Mouse (Mus musculus): Measurements from ENCODE around the gene Ikzf2. TPM values are rescaled to one million over a fixed set of nuclear protein-coding genes. Genes with fewer than 3 reads are reported as not detected.

Gene Ikzf2
- polyA plus RNA-seq, 1 experiment from 2014 or later = 1.7 TPM

- DNase-seq (ENCODE audit: low spot score) (no peak), ATAC-seq (no peak)
- Histone ChIP-seq H3K27me3 (replicated peaks; ENCODE audit: control insufficient read depth, insufficient read depth, low read length) (no peaks in the 10 kb centered on the region), H3K9me3 (replicated peaks; ENCODE audit: control insufficient read depth, low read length) (no peaks in the 10 kb centered on the region), H3K4me1 (ENCODE audit: control insufficient read depth, insufficient read depth, low read length) (no peaks in the 10 kb centered on the region), H3K4me2 (ENCODE audit: low read length) (no peak overlapping the region), H3K27ac (ENCODE audit: low read depth, low read length) (no peak overlapping the region), H3K36me3 (ENCODE audit: control insufficient read depth, insufficient read depth, low read length) (no peaks in the 10 kb centered on the region), H3K9ac (ENCODE audit: low read length) (no peak overlapping the region), H3K4me3 (ENCODE audit: low read depth, low read length) (no peak overlapping the region)
- WGBS = 88% methylated on average over 12 of the region's 12 CpGs
Measured at GRCm38 (mm10) chr1:69599074-69599772, 87.8 kb downstream of the Ikzf2 start.

- H3K4me3 ChIP-seq (ENCODE audit: low read depth, low read length) = no peak overlapping the region
- no peak overlapping the region for H3K4me2 ChIP-seq (ENCODE audit: low read length)
- H3K9ac ChIP-seq (ENCODE audit: low read length) = no peak overlapping the region
- no peaks in the 10 kb centered on the region for H3K9me3 ChIP-seq (replicated peaks; ENCODE audit: control insufficient read depth, low read length)
- H3K4me1 ChIP-seq (ENCODE audit: control insufficient read depth, insufficient read depth, low read length) = peaks cover 5% of the 10 kb centered on the region; the same call in 1 of the 2 replicates
- H3K36me3 ChIP-seq (ENCODE audit: control insufficient read depth, insufficient read depth, low read length) = no peaks in the 10 kb centered on the region
- H3K27me3 ChIP-seq (replicated peaks; ENCODE audit: control insufficient read depth, insufficient read depth, low read length) = no peaks in the 10 kb centered on the region
- no peak overlapping the region for H3K27ac ChIP-seq (ENCODE audit: low read depth, low read length)
- DNase-seq (ENCODE audit: low spot score) (peak; percentile 20), ATAC-seq (no peak)
- 46% methylated on average over 6 of the region's 6 CpGs for WGBS
Measured at GRCm38 (mm10) chr1:69591889-69592288, 95.2 kb downstream of the Ikzf2 start.

GRCm38 (mm10) chr1:69591328-69591801 lies 95.7 kb downstream of the Ikzf2 start:
- DNase-seq (ENCODE audit: low spot score) = peak; percentile 49
- Histone ChIP-seq H3K4me3 (ENCODE audit: low read depth, low read length) (no peak overlapping the region), H3K4me1 (ENCODE audit: control insufficient read depth, insufficient read depth, low read length) (peaks cover 5% of the 10 kb centered on the region; the same call in 1 of the 2 replicates), H3K36me3 (ENCODE audit: control insufficient read depth, insufficient read depth, low read length) (no peaks in the 10 kb centered on the region), H3K27me3 (replicated peaks; ENCODE audit: control insufficient read depth, insufficient read depth, low read length) (no peaks in the 10 kb centered on the region), H3K9ac (ENCODE audit: low read length) (no peak overlapping the region), H3K27ac (ENCODE audit: low read depth, low read length) (no peak overlapping the region), H3K4me2 (ENCODE audit: low read length) (no peak overlapping the region), H3K9me3 (replicated peaks; ENCODE audit: control insufficient read depth, low read length) (no peaks in the 10 kb centered on the region)
- 41% methylated on average over 7 of the region's 7 CpGs for WGBS
- ATAC-seq = peak; percentile 48; the same call in 1 of the 2 replicates

- ATAC-seq (no peak), DNase-seq (ENCODE audit: low spot score) (no peak)
- Histone ChIP-seq H3K9me3 (replicated peaks; ENCODE audit: control insufficient read depth, low read length) (no peaks in the 10 kb centered on the region), H3K27ac (ENCODE audit: low read depth, low read length) (no peak overlapping the region), H3K4me3 (ENCODE audit: low read depth, low read length) (no peak overlapping the region), H3K9ac (ENCODE audit: low read length) (no peak overlapping the region), H3K4me2 (ENCODE audit: low read length) (no peak overlapping the region), H3K36me3 (ENCODE audit: control insufficient read depth, insufficient read depth, low read length) (no peaks in the 10 kb centered on the region), H3K27me3 (replicated peaks; ENCODE audit: control insufficient read depth, insufficient read depth, low read length) (no peaks in the 10 kb centered on the region), H3K4me1 (ENCODE audit: control insufficient read depth, insufficient read depth, low read length) (no peaks in the 10 kb centered on the region)
- WGBS = 76% methylated on average over 2 of the region's 2 CpGs
Measured at GRCm38 (mm10) chr1:69585546-69585945, 101.5 kb downstream of the Ikzf2 start.

GRCm38 (mm10) chr1:69583932-69584659 lies 102.9 kb downstream of the Ikzf2 start:
- Histone ChIP-seq H3K4me1 (ENCODE audit: control insufficient read depth, insufficient read depth, low read length) (no peaks in the 10 kb centered on the region), H3K4me2 (ENCODE audit: low read length) (no peak overlapping the region), H3K27me3 (replicated peaks; ENCODE audit: control insufficient read depth, insufficient read depth, low read length) (no peaks in the 10 kb centered on the region), H3K9ac (ENCODE audit: low read length) (no peak overlapping the region), H3K27ac (ENCODE audit: low read depth, low read length) (no peak overlapping the region), H3K36me3 (ENCODE audit: control insufficient read depth, insufficient read depth, low read length) (no peaks in the 10 kb centered on the region), H3K4me3 (ENCODE audit: low read depth, low read length) (no peak overlapping the region), H3K9me3 (replicated peaks; ENCODE audit: control insufficient read depth, low read length) (no peaks in the 10 kb centered on the region)
- DNase-seq (ENCODE audit: low spot score) (no peak), ATAC-seq (no peak)
- 92% methylated on average over 5 of the region's 5 CpGs for WGBS

- ATAC-seq (no peak), DNase-seq (ENCODE audit: low spot score) (no peak)
- H3K36me3 ChIP-seq (ENCODE audit: control insufficient read depth, insufficient read depth, low read length) = no peaks in the 10 kb centered on the region
- no peak overlapping the region for H3K4me3 ChIP-seq (ENCODE audit: low read depth, low read length)
- H3K9me3 ChIP-seq (replicated peaks; ENCODE audit: control insufficient read depth, low read length) = no peaks in the 10 kb centered on the region
- no peak overlapping the region for H3K9ac ChIP-seq (ENCODE audit: low read length)
- no peaks in the 10 kb centered on the region for H3K4me1 ChIP-seq (ENCODE audit: control insufficient read depth, insufficient read depth, low read length)
- 94% methylated on average over 4 of the region's 4 CpGs for WGBS
- H3K27ac ChIP-seq (ENCODE audit: low read depth, low read length) = no peak overlapping the region
- no peaks in the 10 kb centered on the region for H3K27me3 ChIP-seq (replicated peaks; ENCODE audit: control insufficient read depth, insufficient read depth, low read length)
- no peak overlapping the region for H3K4me2 ChIP-seq (ENCODE audit: low read length)
Measured at GRCm38 (mm10) chr1:69578917-69579316, 108.1 kb downstream of the Ikzf2 start.

- Histone ChIP-seq H3K9me3 (replicated peaks; ENCODE audit: control insufficient read depth, low read length) (no peaks in the 10 kb centered on the region), H3K27ac (ENCODE audit: low read depth, low read length) (no peak overlapping the region), H3K4me2 (ENCODE audit: low read length) (no peak overlapping the region), H3K36me3 (ENCODE audit: control insufficient read depth, insufficient read depth, low read length) (no peaks in the 10 kb centered on the region), H3K9ac (ENCODE audit: low read length) (no peak overlapping the region), H3K27me3 (replicated peaks; ENCODE audit: control insufficient read depth, insufficient read depth, low read length) (no peaks in the 10 kb centered on the region), H3K4me3 (ENCODE audit: low read depth, low read length) (no peak overlapping the region), H3K4me1 (ENCODE audit: control insufficient read depth, insufficient read depth, low read length) (no peaks in the 10 kb centered on the region)
- ATAC-seq = no peak
- no peak for DNase-seq (ENCODE audit: low spot score)
- 90% methylated on average over 5 of the region's 5 CpGs for WGBS
Measured at GRCm38 (mm10) chr1:69559443-69560090, 127.5 kb downstream of the Ikzf2 start.

- H3K9ac ChIP-seq (ENCODE audit: low read length) = no peak overlapping the region
- DNase-seq (ENCODE audit: low spot score) (no peak), ATAC-seq (no peak)
- no peaks in the 10 kb centered on the region for H3K36me3 ChIP-seq (ENCODE audit: control insufficient read depth, insufficient read depth, low read length)
- H3K4me3 ChIP-seq (ENCODE audit: low read depth, low read length) = no peak overlapping the region
- H3K4me2 ChIP-seq (ENCODE audit: low read length) = no peak overlapping the region
- no peak overlapping the region for H3K27ac ChIP-seq (ENCODE audit: low read depth, low read length)
- H3K9me3 ChIP-seq (replicated peaks; ENCODE audit: control insufficient read depth, low read length) = no peaks in the 10 kb centered on the region
- 89% methylated on average over 5 of the region's 5 CpGs for WGBS
- no peaks in the 10 kb centered on the region for H3K4me1 ChIP-seq (ENCODE audit: control insufficient read depth, insufficient read depth, low read length)
- H3K27me3 ChIP-seq (replicated peaks; ENCODE audit: control insufficient read depth, insufficient read depth, low read length) = no peaks in the 10 kb centered on the region
Measured at GRCm38 (mm10) chr1:69555636-69556151, 131.4 kb downstream of the Ikzf2 start.
